Mouse (Mus musculus) common myeloid progenitor, adult 5-6 weeks (primary cell): ENCODE measurements around the gene Pacsin2. TPM values are rescaled to one million over a fixed set of nuclear protein-coding genes. Genes with fewer than 3 reads are reported as not detected.
"Not testable (repeated sequence)": the region's sequence is repeated elsewhere in the genome, so short reads cannot be mapped to it uniquely, and the experiment has no call there.

ENCODE experiments used
- ATAC-seq: replicated peaks from 2 replicates; pipeline ENCODE4 v1.8.0; 2016; ENCODE audit warnings: low read depth, mild to moderate bottlenecking, moderate TSS enrichment, inconsistent platforms; ENCODE audit not compliant: poor library complexity, severe bottlenecking
- total RNA-seq: library from RNA; stranded (forward); fragments of 200-1000, 187-1606 nt; gene quantifications from 2 replicates; pipeline ENCODE4 v1.2.3, GENCODE M21; 2017

The Pacsin2 gene
- 98.3 and 123 TPM in 2 replicates for total RNA-seq

DNA sequence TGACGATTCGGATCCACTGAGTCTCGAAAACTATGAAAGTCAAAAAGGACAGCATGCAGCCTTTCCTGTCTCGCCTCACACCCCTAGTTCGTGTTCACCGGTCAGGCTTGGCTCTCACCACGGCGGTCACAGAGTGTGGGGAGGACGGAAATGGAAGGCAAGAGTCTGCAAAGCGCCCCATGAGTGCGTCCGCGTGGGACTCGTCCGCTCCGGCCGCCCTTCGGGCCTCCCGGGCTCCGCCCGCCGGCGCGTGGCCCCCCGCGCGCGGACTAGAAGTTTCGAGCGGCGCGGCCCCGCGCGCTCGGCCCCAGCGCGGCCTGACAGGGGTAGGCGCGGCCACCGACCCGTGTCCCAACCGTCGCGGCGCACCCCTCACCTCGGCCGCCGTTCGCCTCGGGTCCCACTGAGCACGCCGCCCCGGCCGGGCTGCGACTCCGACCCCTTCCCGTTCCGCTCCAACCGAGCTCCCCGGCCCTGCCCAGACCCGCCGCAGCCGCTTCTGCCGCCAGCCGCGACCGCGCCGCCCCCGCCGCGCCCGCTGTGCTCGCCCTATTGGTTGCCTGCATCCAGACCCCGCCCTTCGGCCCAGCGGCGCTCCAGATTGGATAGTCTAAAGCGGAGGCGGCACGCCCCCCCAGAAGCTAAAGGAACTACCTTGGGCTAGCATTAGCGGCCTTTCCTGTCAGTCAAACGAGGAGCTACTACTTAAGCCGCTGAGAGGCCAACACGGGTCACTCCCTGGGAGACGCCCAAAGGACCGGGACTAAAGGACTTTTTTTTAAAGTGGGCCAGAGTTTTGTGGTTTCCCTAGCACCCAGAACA lies at the start of gene Pacsin2:
TSS of gene Pacsin2 (minus strand) at position 524 of the 822 bp plus-strand sequence.
- peak; percentile 95 for ATAC-seq

DNA sequence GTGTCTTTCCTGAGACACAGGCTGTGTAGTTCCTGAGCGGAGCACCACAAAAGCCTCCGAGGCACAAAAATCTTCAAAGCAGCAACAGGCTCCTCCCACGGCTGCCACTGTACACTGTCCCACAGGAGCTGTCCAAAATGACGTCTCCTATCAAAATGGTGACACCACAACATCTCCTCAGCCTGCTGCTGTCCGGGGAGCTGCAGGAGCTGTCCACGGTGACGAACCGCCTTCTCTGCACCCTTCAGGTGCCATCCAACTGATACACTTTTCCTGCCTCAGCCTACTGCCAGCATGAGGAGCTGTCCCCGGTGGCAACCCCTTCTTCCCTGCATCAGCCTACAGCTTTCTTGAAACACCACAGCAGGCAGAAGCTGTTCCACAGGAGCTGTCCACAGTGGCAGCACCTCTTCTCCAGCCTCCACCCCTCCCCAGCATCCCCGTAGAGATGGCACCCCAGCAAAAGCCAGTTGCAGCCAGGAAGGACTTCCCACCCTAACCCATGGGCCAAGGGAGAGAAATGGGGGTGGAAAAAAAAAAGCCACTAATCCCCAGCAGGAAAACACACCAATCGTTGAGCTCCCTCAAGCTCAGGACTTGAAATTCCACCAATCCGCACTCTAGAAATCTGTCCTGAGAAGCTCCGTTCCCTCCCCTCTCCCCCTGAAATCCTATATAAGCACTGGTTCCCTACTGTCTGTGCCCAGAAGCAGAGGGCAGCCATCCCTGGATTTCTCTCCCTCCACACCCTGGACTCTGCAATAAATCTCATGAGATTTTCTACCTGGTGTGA lies 48.3 kb upstream of the Pacsin2 start:
- ATAC-seq = no peak

DNA sequence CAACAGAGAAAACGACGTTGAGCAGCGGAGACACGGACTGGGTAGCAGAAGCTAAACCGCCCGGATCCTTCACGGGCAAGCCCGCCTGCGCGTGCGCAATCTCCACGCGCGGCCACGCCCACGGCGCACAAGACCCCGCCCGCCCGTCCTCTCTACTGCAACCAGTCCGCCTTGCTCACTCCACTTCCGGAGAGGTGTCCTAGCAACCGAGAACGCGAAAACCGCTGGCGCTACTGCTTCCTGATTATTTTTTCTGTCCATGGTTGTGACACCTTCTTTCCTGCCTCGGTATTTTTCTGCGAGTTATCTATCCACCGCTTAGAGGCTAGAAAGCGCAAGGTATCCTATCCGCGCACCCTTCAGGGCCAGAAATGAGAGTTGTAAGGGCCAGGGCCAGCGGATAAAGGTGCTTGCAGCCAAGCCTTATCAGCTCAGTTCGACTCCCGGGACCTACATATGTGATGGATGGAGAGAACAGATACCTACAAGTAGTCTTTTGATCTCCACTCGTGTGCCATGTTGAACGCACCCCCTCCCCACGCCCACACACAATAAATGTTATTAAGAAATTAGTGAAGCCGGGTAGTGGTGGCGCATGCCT lies 46.5 kb upstream of the Pacsin2 start, which contains the start of gene Ttll1:
TSS of gene Ttll1 (minus strand) at position 89 of the 601 bp plus-strand sequence.
- ATAC-seq = peak; percentile 97

DNA sequence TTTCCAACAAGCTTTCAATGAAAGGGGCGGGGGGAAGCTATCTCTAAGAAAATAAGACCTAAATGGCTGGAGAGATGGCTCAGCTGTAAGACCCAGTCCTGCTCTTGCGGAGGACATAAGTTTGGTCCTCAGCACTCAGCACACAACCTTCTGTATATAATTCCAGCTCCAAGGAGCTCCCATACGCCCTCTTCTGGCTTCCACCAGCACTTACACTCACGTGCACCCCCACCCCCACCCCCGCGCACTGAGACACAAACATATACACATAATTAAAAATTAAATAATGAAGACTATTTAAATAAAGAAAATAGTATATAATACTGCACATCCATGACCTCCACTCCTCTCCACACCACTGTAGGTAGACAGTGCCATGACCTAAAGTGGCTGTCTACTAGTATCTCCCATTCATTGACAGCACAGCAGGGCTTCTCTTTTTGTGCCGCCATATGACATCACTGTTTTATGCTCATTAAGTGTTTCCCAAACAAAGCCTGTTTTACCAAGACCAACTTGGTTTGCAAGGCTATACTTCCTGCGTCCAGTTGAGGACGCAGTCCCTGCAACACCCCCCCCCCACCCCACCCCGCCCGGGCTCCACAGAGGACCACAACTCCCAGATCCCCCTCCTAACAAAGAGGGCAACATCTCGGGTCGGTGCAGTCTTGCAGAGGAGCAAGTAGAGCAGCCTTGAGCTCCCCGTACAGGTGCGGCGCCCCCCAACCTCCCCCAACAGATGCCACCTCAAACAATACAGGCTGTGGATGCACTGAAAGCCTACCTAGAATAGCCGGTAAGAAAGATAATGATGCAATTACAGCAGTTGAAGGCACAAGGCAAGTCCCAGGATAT lies 45.8 kb upstream of the Pacsin2 start:
- no peak for ATAC-seq

DNA sequence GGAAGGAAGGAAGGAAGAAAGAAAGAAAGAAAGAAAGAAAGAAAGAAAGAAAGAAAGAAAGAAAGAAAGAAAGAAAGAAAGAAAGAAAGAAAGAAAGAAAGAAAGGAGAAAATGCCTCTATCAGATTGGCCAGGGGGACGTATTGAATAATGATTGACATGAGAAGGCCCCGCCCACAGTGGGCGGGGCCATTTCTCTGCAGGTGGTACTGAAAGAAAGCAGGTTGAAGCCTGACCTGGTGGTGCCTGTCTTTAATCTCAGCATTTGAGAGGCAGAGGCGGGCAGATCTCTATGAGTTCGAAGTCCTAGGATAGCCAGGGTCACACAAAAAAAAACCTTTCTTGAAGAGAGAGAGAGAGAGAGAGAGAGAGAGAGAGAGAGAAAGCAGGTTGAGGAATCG lies 37.1 kb upstream of the Pacsin2 start:
- ATAC-seq = not testable (repeated sequence)

DNA sequence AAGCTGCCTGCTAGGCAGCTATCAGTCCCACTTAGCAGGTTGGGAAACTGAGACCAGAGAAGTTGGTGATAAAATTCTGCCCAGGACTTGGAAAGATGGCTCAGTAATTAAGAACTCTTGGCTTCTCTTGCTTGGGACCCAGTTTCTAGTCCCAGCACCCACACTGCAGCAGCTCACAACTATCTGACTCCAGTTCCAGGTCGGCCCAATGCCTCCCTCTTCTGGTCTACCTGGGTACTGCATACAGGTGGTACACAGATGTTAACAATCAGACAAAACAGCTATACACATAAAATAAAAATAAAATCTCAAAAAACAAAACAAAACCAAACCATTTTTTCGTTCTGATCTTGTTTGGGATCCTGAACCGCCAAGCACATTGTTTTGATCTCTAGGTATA lies 35.9 kb upstream of the Pacsin2 start:
- ATAC-seq = 0 out of 2 replicates have a peak, but pooled peaks have one; percentile 47

DNA sequence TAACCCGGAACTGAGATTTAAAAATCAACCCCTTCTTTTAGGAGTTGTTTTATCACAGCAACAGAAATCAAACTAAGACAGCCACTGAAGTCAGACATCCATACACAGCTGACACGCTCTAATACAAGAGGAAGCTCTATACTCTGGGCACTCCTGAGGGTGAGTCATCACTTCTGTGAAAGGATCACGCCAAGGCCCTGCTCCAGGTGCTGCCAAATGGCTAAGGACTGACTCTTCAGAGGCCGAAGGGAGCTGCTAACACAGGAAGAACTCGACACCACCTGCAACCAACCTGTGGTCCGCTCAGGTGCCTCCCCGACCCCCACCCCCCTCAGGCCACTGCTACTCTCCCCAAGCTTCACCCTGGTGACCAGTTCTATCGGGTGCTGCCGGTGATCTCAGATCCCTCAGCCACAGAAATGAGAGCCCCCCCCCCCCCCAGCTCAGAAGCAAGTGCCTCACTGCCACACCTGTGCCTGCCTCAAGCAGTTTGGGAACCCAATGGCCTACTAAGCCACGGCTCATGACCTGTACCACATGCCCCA lies 34.9 kb upstream of the Pacsin2 start:
- ATAC-seq = no peak

DNA sequence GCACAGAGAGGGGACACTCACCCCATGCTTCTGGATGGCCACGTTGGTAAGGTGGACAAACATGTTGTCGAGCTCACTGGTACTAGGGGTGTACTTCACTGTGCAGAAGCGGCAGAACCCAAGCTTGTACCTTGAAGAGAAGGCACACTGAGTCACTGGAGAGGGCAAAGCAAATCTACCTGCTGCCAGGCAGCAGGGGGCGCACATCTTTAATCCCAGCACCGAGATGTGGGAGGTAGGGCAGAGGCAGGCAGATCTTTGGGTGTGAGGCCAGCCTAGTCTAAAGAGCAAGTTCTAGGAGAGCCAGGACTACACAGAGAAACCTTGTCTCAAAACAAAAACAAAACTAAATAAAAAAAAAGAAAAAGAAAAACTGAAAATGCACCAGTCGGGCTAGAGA lies 32.9 kb upstream of the Pacsin2 start:
- no peak for ATAC-seq

DNA sequence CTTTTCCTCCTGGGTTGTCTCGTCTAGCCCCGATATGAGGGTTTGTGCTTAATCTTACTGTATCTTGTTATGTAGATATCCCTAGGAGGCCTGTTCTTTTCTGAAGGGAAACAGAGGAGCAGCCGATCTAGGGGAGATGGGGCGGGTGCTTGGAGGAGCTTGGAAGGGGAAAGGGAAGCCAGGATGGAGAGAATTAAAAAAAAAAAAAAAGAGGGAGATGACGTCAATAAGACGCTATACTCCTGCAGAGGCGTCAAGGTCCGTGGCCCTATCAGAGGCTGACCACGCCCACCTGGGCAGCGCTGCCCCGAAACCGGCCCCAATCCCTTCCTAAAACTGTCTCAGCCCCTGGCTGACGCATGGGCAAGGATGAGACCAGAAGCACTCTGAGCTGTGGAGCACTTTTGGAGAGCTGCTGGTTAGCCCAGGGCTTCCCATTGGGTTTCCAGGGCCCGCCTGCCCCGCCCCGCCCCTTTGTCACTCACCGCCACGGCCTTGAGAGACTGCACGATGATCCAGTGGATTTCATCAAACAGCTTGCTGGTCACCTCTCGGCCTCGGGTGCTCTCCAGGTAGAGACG lies 31.5 kb upstream of the Pacsin2 start:
- no peak for ATAC-seq

DNA sequence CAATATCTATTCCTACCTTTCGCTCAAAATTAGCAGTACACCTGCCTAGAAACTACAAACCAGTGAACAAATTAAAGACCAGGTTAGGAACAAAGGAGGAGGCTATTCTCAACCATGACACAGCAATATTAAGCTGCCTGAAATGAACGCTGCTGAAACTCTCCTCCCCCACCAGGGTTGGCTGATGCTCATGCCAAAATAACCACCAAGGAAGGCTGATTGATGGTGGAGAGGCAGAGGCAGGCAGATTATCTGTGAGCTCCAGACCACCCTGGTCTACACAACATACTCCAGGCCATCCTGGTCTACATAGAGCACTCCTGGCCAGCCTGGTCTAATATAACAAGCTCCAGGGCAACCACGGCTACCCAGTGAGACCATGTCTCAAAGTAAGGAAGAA lies 30.8 kb upstream of the Pacsin2 start:
- no peak for ATAC-seq

DNA sequence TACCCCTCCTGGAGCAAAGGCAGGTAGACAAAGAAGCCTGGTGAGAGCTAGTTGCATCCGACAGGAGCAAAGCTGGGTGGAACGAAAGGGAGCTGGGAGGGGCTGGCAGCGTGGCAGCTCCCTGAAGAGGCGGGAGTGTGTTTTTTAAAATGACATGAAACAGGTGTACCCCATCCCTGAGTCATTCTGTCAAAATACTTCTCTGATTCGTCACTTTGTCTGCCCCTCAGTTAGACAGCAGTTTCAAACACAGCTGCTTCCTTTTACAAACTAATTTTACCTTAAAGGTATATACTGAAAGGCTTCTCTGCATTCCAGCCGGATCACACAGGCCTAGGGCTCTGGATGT lies 30.1 kb upstream of the Pacsin2 start:
- ATAC-seq = no peak

DNA sequence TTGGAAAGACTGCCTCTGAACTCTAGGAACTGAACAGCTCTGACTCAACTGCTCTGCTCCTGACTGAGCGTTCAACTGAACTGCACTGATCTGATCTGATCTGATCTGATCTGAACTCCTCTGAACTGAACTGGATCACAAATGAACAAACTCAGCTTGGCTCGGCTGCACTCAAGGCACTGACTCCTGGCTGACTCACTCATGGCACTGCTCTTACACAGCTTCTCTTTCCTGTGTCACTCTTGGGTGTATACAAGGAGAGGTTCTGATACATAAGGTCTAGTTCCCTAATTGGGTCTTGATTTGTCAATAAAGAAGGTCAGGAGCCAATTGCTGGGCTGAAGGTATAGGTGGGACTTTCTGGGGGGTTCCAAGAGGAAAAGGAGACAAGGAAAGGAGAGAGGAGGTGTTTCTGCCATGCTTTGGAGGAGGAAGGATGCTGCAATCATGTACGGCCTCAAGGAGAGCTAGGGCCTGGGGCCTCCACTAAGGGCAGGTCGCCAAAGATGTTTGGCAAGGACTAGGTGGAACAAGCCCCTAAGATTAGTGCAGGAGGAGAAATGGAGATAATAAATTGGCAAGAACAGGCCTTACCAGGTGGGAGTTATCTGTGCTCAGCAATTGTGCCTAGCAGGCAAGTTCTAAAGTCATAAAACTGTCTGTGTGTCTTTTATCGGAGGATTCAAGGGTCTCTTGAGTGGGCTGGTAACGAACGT lies 29.6 kb upstream of the Pacsin2 start:
- ATAC-seq = 0 out of 2 replicates have a peak, but pooled peaks have one; percentile 15

DNA sequence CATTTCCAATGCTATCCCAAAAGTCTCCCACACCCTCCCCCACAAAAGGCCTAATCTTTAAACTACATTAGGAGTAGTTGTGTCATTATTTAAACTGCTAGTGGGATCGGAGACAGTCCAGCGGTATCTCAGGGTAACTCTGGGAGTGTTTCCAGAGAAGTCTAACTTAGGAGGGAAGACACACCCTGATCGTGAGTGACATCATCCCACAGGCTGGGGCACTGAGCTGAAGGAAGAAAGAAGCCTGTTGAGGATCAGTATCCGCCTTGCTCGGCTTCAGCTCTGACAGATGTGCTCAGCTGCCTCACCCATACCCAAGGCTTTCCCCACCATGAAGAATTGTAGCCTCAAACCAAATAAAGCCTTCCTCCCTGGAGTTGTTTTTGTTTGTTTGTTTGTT lies 27.5 kb upstream of the Pacsin2 start:
- ATAC-seq = no peak

DNA sequence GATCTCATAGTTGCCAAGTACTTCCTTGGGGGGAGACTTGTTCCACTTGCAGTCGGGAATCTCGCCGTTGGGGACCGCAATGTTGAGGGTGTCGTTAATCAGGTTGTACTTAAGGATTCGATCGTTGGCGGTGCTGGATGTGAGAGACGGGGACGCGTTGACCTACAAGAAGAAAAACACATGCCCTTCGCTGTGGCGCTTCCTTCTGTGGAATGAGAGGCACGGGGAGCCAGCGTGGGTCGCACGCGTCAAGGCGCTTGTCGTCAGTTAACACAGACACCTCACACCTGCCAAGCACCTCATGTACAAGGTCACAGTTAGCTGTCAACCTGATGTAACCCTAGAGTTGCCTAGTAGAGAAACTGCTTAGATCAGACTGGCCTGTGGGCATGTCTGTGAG lies 25.1 kb upstream of the Pacsin2 start:
- ATAC-seq = no peak

DNA sequence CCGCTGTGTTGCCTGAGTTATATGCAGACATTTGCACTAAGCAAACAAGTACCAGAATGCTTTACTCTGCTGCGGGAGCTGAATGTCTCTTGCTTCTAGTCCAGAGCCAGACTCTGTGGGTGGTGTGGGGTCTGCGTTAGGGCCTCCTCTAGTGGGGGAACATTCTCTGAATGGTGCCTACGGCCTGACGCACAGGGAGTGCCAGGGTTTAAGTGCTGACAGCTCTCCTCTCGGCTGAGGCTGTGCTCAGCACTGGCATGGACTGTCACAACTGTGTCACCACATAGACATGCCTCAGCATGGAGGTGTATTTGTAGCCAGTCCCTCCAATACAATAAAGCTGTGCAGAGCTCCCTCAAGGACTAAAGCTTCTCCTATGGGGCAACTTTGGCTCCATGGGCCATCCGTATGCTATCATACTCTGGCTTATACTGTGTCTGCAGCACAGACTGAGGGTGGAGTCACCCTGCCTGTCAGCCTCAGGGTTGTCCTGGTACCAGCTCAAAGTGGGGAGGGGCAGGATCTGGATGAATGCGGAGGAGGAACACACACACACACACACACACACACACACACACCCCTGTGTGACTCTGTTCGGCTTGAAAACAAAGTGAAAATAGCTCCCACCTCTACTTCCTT lies 23.2 kb upstream of the Pacsin2 start:
- ATAC-seq = no peak

DNA sequence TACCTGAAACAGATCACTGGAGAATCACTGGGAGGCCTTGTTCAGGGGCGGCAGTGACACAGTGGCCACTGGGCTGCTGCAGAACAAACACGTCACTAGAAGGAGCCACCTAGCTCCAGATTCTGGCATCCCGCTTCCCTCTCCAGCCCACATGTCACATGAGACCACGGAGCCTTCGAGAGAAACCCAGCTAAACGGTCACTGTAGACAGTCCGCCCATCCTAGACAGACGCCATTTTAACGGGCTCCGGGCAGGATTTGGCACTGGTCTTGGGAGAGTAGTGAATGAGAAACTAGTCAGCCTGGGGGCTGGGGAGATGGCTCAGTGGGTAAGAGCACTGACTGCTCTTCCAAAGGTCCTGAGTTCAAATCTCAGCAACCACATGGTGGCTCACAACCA lies 19.9 kb upstream of the Pacsin2 start:
- ATAC-seq = no peak

DNA sequence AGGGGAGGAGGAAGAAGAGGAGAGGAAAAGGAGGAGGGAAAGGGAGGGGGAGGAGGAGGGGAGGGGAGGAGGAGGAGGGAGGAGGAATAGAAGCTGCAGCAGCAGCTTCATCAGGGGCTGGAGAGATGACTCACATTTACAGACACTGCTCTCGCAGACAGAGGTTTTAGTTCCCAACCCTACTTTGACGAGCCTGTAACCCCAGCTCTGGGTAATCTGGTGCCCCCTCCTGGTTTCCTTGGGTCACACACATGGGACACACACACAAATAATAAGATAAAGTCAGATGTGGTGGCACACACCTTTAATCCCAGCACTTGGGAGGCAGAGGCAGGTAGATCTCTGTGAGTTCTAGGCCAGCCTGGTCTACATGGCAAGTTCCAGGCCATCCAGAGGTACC lies 19.1 kb upstream of the Pacsin2 start:
- ATAC-seq = peak; percentile 81

DNA sequence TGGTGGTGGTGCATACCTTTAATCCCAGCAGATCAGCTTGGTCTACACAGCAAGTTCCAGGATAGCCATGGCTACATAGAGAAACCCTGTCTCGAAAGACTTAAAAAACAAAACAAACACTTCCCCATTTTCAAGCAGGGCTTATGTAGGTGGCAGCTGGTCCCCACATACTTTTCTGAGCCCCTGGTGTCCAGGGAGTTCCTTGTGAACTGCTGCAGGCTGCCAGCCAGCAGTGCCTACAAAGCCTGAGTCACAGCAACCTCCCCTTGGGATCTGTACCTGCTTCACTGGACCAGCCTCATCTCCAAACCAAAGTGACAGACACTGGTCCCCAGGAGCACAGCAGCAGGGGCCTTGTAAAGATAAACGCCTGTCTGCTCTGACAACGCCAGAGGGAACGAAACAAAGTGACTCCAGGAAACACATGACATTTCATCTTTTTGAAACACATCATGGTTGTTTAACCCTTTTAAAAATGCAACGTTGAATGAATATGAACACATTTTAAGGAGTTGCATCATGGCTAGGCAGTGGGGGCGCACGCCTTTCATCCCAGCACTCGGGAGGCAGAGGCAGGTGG lies 18.3 kb upstream of the Pacsin2 start:
- peak; percentile 45 for ATAC-seq
